Mouse (Mus musculus) forebrain, embryonic 11.5 days (tissue): Measurements from ENCODE around the gene Mtm1. TPM values are rescaled to one million over a fixed set of nuclear protein-coding genes. Genes with fewer than 3 reads are reported as not detected.

ENCODE experiments used
- ATAC-seq: fragments of 200-750 bp; cut with Nextera tagmentation; replicated peaks from 2 replicates; pipeline ENCODE4 v1.8.0; 2017; ENCODE audit warnings: moderate TSS enrichment; ENCODE audit not compliant: low FRiP score
- DNase-seq: peaks from one replicate; pipeline ENCODE4 v3.0.0-alpha.2; 2017; ENCODE audit warnings: low spot score
- H3K27ac ChIP-seq: fragments of 300-500 bp; sonication (generic); 2 replicates; pipeline ENCODE4 v1.5.1; 2014; ENCODE audit warnings: low read depth, low read length
- H3K27me3 ChIP-seq: fragments of 300-500 bp; sonication (generic); 2 replicates; pipeline ENCODE4 v1.6.1; 2014; ENCODE audit warnings: mild to moderate bottlenecking, low read length, mixed read lengths; ENCODE audit not compliant: control insufficient read depth, insufficient read depth
- H3K36me3 ChIP-seq: fragments of 300-500 bp; sonication (generic); 2 replicates; pipeline ENCODE4 v1.6.1; 2014; ENCODE audit warnings: mild to moderate bottlenecking, low read length, moderate library complexity, mixed read lengths; ENCODE audit not compliant: control insufficient read depth, insufficient read depth
- H3K4me1 ChIP-seq: fragments of 300-500 bp; sonication (generic); replicated peaks from 2 replicates; pipeline ENCODE4 v1.6.1; 2014; ENCODE audit warnings: low read length, mixed read lengths; ENCODE audit not compliant: control insufficient read depth, insufficient read depth
- H3K4me2 ChIP-seq: fragments of 300-500 bp; sonication (generic); 2 replicates; pipeline ENCODE4 v1.6.1; 2014; ENCODE audit warnings: low read depth, mild to moderate bottlenecking, low read length, moderate library complexity, mixed read lengths; ENCODE audit not compliant: severe bottlenecking
- H3K4me3 ChIP-seq: fragments of 300-500 bp; sonication (generic); 2 replicates; pipeline ENCODE4 v1.5.1; 2014; ENCODE audit warnings: low read depth, low read length
- H3K9ac ChIP-seq: fragments of 300-500 bp; sonication (generic); 2 replicates; pipeline ENCODE4 v1.6.1; 2014; ENCODE audit warnings: low read length
- H3K9me3 ChIP-seq: fragments of 300-500 bp; sonication (generic); 2 replicates; pipeline ENCODE4 v1.6.1; 2016; ENCODE audit warnings: low read length, mixed read lengths; ENCODE audit not compliant: control insufficient read depth
- WGBS: fragments of 180-500 bp; shearing (Covaris S2); extraction: QIAGEN DNeasy Blood & Tissue Kit; methylation state at CpG from one replicate; pipeline ENCODE4 v1.1.7; 2014; 5-methylcytosine and 5-hydroxymethylcytosine counted together
- polyA plus RNA-seq: library from polyadenylated mRNA; unstranded; fragments of >200 nt; fragmentation: Nextera tagmentation; extraction: Ambion mirVana; gene quantifications from 2 replicates; pipeline ENCODE4 v1.2.1, GENCODE M21; 2014

Gene Mtm1
- 5.8 TPM in 2 replicates for polyA plus RNA-seq

DNA sequence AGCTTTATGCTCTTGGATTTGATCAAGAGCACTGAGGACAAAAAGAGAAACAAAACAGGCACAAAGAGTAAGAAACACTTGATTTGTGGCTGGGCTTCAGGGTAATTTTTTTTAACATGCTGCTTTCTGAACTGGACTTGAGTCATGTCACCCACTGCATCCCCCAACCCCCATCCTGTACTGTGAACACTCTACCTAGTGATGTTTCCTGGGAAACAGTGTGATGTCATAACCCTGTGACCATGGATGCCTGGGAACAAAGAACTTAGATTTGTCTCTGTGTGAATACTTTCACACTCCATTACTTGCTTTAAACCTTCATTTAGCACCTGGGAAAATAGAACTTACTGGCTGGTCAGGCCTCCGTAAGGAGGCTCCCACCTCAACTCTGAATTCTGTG, at the start of gene Mtm1:
TSS of gene Mtm1 (plus strand) at position 301 of the 400 bp plus-strand sequence.
- Histone ChIP-seq H3K36me3 (no peaks in the 10 kb centered on the region), H3K4me1 (no peaks in the 10 kb centered on the region), H3K9me3 (no peaks in the 10 kb centered on the region), H3K4me2 (no peak within 1 kb of the TSS), H3K27me3 (no peaks in the 10 kb centered on the region), H3K4me3 (no peak within 1 kb of the TSS), H3K27ac (no peak within 1 kb of the TSS), H3K9ac (no peak within 1 kb of the TSS)
- ATAC-seq = no peak
- no peak for DNase-seq
- 67% methylated on average over 1 of the region's 1 CpGs for WGBS

DNA sequence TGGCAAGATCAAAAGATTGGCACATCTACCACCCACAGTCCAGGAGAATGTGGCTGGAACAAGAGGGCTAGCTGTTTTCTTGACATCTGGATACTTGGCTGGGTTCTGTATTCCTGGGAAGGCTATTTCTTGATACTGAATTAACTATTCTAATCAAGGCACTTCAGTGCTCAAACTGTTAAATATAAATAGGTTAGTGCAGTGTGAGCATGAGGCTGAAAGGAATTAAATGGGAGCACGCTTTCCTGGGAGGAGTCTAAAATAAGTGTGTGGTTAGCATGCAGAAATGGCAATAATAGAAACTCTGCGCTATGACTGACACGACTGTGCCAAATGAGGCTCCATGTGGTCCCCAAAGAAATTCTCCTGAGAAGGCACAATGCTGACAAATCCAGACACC, 29.0 kb upstream of the Mtm1 start:
- WGBS = 86% methylated on average over 3 of the region's 3 CpGs
- no peaks in the 10 kb centered on the region for H3K36me3 ChIP-seq
- H3K9ac ChIP-seq = no peak overlapping the region
- H3K4me3 ChIP-seq = no peak overlapping the region
- no peaks in the 10 kb centered on the region for H3K27me3 ChIP-seq
- ATAC-seq (no peak), DNase-seq (no peak)
- no peak overlapping the region for H3K4me2 ChIP-seq
- H3K9me3 ChIP-seq = no peaks in the 10 kb centered on the region
- H3K4me1 ChIP-seq = no peaks in the 10 kb centered on the region
- H3K27ac ChIP-seq = no peak overlapping the region

DNA sequence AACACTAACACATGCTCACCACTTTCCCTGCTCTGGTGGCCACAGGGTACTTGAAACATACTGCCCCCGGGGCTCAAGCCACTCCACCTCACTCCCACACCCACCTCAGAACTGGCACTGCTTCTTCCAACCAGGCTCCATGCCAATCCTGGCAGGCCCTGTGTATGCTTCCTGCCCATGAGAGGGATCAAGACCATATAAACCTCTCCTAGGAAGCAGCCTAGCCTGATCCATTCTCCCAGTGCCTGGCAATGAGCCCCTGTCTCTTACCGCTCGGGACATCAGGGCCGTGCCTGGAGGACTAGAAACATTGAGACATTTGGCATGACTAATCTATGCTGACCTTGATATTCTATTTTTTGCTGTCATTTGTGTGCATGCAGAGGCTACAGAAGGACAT, 26.9 kb upstream of the Mtm1 start:
- Histone ChIP-seq H3K4me2 (no peak overlapping the region), H3K9ac (no peak overlapping the region), H3K4me1 (no peaks in the 10 kb centered on the region), H3K36me3 (no peaks in the 10 kb centered on the region), H3K27me3 (no peaks in the 10 kb centered on the region), H3K9me3 (no peaks in the 10 kb centered on the region), H3K4me3 (no peak overlapping the region), H3K27ac (no peak overlapping the region)
- ATAC-seq (no peak), DNase-seq (no peak)
- WGBS = 93% methylated on average over 4 of the region's 4 CpGs

DNA sequence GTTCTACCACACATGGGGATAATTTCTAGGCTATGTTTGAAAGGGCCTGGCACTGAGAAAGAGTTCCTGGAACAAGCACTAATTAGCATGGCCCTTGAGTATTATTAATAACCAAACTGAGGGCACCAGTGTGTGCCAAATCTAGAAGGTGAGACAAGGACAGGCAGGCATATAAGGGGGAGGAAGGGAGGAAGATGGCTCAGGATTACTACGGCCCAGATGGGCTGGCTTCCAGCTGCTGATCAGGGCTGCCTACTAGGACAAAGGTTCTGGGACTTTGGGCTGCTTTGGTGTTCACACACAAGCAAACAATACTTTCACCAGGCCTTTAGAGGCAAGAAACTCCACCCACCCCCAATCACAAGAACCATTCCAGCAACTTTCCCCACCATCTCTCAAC, 24.2 kb upstream of the Mtm1 start:
- WGBS = 93% methylated on average over 1 of the region's 1 CpGs
- Histone ChIP-seq H3K36me3 (no peaks in the 10 kb centered on the region), H3K27me3 (no peaks in the 10 kb centered on the region), H3K27ac (no peak overlapping the region), H3K4me3 (no peak overlapping the region), H3K9ac (no peak overlapping the region), H3K9me3 (no peaks in the 10 kb centered on the region), H3K4me1 (no peaks in the 10 kb centered on the region), H3K4me2 (no peak overlapping the region)
- ATAC-seq = no peak
- no peak for DNase-seq

DNA sequence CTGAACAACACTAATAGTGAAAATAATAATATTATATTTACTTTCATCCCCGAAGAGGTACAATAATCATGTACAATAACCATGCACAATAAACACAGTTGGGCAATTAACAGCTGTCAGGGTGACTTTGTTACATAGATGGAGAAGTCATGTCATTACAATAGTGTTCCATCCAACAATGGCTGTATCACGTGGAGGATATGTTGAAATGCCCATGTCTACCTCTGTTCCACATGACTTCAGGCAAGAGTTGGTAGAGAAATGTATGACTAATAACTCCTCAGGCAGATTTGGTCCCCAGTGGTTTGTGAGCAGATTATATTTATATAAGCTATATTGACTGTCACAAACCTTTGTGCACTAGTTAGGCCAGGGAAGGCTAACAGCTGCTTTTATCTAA, 5.8 kb upstream of the Mtm1 start:
- H3K4me3 ChIP-seq = no peak overlapping the region
- H3K27ac ChIP-seq = no peak overlapping the region
- no peaks in the 10 kb centered on the region for H3K4me1 ChIP-seq
- no peaks in the 10 kb centered on the region for H3K36me3 ChIP-seq
- DNase-seq (no peak), ATAC-seq (no peak)
- 73% methylated on average over 2 of the region's 2 CpGs for WGBS
- H3K4me2 ChIP-seq = no peak overlapping the region
- H3K9ac ChIP-seq = no peak overlapping the region
- no peaks in the 10 kb centered on the region for H3K9me3 ChIP-seq
- no peaks in the 10 kb centered on the region for H3K27me3 ChIP-seq

DNA sequence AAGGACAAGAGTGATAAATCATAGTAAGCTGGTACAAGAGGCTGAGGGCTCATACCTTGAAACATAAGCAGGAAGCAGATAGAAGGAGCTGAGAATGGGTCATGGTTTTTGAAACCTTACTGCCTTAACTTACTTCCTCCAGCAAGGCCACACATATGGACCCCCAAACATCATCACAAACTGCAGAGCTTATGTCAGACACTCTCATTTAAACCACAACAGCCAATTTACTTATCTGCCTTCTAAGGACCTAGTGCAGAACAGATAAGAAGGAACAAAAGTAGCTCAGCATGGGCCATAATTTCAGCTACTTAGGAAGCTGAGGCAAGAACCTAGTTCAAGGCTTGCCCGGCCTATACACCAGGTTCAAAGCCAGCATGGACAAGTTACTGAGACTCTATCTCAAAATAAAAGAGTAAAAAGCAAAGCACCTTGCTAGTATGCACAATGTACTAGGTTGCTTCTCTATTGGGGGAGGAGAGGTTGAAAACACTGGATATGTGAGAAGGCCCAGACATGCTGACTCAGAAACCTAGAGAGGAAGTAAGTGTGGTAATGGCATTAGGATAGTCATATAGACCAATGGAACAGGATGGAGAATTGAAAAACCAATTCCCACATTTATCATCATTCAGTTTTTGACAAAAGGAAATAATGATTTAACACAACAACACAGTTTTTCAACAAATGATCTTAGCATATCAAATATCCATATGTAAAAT, 4.6 kb upstream of the Mtm1 start:
- 86% methylated on average over 1 of the region's 1 CpGs for WGBS
- Histone ChIP-seq H3K9me3 (no peaks in the 10 kb centered on the region), H3K9ac (no peak overlapping the region), H3K36me3 (no peaks in the 10 kb centered on the region), H3K27ac (no peak overlapping the region), H3K4me3 (no peak overlapping the region), H3K4me2 (no peak overlapping the region), H3K27me3 (no peaks in the 10 kb centered on the region), H3K4me1 (no peaks in the 10 kb centered on the region)
- DNase-seq (no peak), ATAC-seq (no peak)

DNA sequence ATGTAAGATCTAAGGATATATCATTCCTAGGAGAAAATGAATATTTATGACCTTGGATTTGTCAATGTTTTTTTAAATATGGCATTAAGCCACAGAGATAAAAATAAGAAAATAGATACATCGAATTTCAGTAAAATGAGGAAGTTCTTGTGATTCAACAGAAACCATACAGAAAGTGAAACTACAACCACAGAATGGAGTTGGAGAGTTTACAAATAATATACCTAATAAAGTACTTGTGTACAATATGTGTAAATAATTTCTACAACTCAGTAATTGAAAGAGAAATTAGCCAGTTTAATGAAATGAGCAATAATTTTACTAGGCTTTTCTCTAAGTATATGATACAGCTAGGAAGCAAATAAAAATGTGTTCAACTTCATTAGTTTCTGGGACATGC, 4.0 kb upstream of the Mtm1 start:
- Histone ChIP-seq H3K27me3 (no peaks in the 10 kb centered on the region), H3K9ac (no peak overlapping the region), H3K4me3 (no peak overlapping the region), H3K9me3 (no peaks in the 10 kb centered on the region), H3K27ac (no peak overlapping the region), H3K4me1 (no peaks in the 10 kb centered on the region), H3K4me2 (no peak overlapping the region), H3K36me3 (no peaks in the 10 kb centered on the region)
- DNase-seq = no peak
- ATAC-seq = no peak
- WGBS = 77% methylated on average over 1 of the region's 1 CpGs

DNA sequence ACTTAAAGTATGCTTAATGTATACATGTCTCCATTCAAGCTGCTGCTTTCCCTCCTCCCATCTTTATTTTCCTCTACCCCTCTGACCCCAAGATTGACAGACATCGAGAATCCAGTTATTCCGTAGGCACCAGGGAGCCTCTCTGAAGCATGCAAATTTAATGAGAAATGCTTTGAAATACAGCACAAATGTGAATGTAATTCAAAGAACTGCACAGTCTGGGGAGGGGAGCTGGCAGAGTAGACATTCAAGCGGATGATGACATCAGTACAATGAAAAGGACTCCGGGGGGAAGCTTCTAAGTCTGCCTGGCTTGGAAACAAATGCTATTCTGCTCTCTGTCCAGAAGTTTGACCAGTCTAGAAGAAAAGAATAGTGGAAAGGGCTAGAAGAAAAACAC, 2.3 kb downstream of the Mtm1 start:
- no peak overlapping the region for H3K4me2 ChIP-seq
- no peak overlapping the region for H3K27ac ChIP-seq
- DNase-seq = no peak
- H3K4me1 ChIP-seq = no peaks in the 10 kb centered on the region
- no peaks in the 10 kb centered on the region for H3K27me3 ChIP-seq
- no peak overlapping the region for H3K4me3 ChIP-seq
- no peaks in the 10 kb centered on the region for H3K9me3 ChIP-seq
- no peaks in the 10 kb centered on the region for H3K36me3 ChIP-seq
- 38% methylated on average over 4 of the region's 4 CpGs for WGBS
- H3K9ac ChIP-seq = no peak overlapping the region
- ATAC-seq = peak; percentile 24; the same call in 1 of the 2 replicates

DNA sequence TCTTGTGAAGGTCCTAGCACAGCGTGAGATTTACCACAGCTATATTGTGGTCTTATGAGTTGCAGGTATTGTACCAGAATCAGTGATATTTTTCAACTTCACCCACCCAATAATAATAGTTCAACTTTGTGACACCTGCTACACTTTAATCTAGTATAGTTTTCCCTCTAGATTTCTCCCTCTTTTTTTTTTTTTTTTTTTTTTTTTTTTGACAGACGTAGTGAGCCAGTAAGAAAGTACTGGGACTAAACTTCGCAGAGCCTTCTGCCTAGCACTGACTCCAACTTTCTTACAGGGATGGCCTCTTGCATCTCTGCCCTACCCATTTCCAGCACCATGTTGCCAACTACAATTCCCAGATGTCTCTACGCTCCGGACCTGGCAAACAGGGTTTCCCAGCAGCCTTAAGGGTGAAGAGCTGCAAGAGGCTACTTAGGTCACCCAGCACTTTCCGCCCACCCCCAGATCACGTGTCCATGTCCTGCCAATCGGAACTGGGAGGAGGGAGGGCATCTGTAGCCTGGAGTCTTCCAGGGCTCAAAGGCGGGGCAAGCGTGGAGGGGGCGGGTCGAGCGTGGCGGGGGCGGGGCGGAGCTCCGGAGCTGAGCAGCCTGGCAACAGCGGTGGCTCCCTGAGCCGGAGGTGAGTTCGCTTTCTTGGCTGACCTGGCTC, 4.0 kb downstream of the Mtm1 start:
- ATAC-seq (peak; percentile 97), DNase-seq (peak; percentile 91)
- no peaks in the 10 kb centered on the region for H3K4me1 ChIP-seq
- H3K4me2 ChIP-seq = peak overlapping the region; percentile 63
- peak overlapping the region; percentile 40 for H3K4me3 ChIP-seq
- H3K27me3 ChIP-seq = no peaks in the 10 kb centered on the region
- no peak overlapping the region for H3K27ac ChIP-seq
- no peaks in the 10 kb centered on the region for H3K36me3 ChIP-seq
- H3K9me3 ChIP-seq = no peaks in the 10 kb centered on the region
- H3K9ac ChIP-seq = peak overlapping the region; percentile 48
- WGBS = 23% methylated on average over 20 of the region's 20 CpGs
